Mouse (Mus musculus) hindbrain, embryonic 16.5 days (tissue): Measurements from ENCODE around the gene Gm45208. TPM values are rescaled to one million over a fixed set of nuclear protein-coding genes. Genes with fewer than 3 reads are reported as not detected.
A peak's percentile ranks its signal among the peaks of the same experiment; 100 is the strongest.

Experiments used
- ATAC-seq: fragments of 200-750 bp; cut with Nextera tagmentation; 2 replicates; pipeline ENCODE4 v1.8.0; 2017; ENCODE audit warnings: moderate TSS enrichment, moderate library complexity
- H3K27ac ChIP-seq: fragments of 300-500 bp; sonication (generic); 2 replicates; pipeline ENCODE4 v1.5.1; 2014; ENCODE audit warnings: low read depth, mild to moderate bottlenecking, control low read depth, low read length, moderate library complexity
- H3K27me3 ChIP-seq: fragments of 300-500 bp; sonication (generic); replicated peaks from 2 replicates; pipeline ENCODE4 v1.6.1; 2014; ENCODE audit warnings: low read length; ENCODE audit not compliant: control insufficient read depth, insufficient read depth
- H3K36me3 ChIP-seq: fragments of 300-500 bp; sonication (generic); 2 replicates; pipeline ENCODE4 v1.6.1; 2014; ENCODE audit warnings: mild to moderate bottlenecking, low read length, moderate library complexity, mixed read lengths; ENCODE audit not compliant: control insufficient read depth, insufficient read depth
- H3K4me1 ChIP-seq: fragments of 300-500 bp; sonication (generic); 2 replicates; pipeline ENCODE4 v1.6.1; 2014; ENCODE audit warnings: low read depth, low read length; ENCODE audit not compliant: control insufficient read depth, insufficient read depth
- H3K4me2 ChIP-seq: fragments of 300-500 bp; sonication (generic); 2 replicates; pipeline ENCODE4 v1.6.1; 2014; ENCODE audit warnings: mild to moderate bottlenecking, low read length, control low read depth, moderate library complexity
- H3K4me3 ChIP-seq: fragments of 300-500 bp; sonication (generic); 2 replicates; pipeline ENCODE4 v1.5.1; 2014; ENCODE audit warnings: mild to moderate bottlenecking, low read length, control low read depth, moderate library complexity
- H3K9ac ChIP-seq: fragments of 300-500 bp; sonication (generic); 2 replicates; pipeline ENCODE4 v1.6.1; 2014; ENCODE audit warnings: low read depth, mild to moderate bottlenecking, control low read depth, low read length, moderate library complexity
- H3K9me3 ChIP-seq: fragments of 300-500 bp; sonication (generic); 2 replicates; pipeline ENCODE4 v1.6.1; 2014; ENCODE audit warnings: mild to moderate bottlenecking, low read length, moderate library complexity; ENCODE audit not compliant: control insufficient read depth
- WGBS: fragments of 180-500 bp; shearing (Covaris S2); extraction: QIAGEN DNeasy Blood & Tissue Kit; methylation state at CpG from one replicate; pipeline ENCODE4 v1.1.7; 2014; 5-methylcytosine and 5-hydroxymethylcytosine counted together
- polyA plus RNA-seq: library from polyadenylated mRNA; unstranded; fragments of >200 nt; fragmentation: Nextera tagmentation; extraction: Ambion mirVana; gene quantifications from 2 replicates; pipeline ENCODE4 v1.2.1, GENCODE M21; 2015

Gene Gm45208
- polyA plus RNA-seq, 1 experiment from 2014 or later: not detected

DNA sequence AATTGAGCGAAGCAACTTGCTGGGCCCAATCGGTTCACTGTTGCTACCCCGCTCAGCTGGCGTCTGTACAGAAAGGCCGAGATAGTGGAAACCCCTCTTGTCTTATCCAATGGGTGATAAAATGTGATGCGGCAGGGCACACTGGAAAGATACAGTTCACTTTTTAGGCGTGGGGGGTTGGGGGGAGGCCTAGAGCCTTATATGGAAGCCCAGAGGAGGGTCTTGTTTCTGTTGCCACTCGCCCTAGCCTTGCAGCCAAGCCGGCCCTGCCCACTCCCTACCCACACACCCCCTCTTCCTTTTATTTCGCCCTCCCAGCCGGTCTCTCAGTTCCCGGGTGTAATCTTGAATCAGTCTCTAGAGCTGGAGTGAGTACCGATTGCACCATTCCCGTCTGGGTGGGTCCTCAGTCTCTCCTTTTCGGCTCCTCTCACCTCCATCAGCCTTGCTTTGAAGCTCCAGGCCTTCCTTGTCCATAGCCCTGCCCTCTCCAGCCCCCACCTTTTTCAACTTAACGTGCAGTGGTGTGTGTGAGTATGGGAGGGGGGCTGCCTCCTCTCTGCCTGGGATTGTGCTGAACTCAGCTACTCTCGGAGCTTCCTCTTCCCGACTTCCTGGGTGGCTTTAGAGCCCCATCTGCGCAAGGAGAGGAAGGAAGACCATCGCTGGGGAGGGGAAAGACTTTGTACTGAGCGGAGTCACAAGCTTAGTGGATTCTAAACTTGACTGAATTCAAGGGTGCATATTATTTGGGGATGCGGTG lies 41.8 kb downstream of the Gm45208 start:
- Histone ChIP-seq H3K4me1 (peaks cover 12% of the 10 kb centered on the region), H3K4me2 (peak overlapping the region; percentile 67), H3K4me3 (peak overlapping the region; percentile 65), H3K9ac (peak overlapping the region; percentile 72), H3K27me3 (no peaks in the 10 kb centered on the region), H3K27ac (no peak overlapping the region; the same call in 1 of the 2 replicates), H3K36me3 (peaks cover 2% of the 10 kb centered on the region; the same call in 1 of the 2 replicates), H3K9me3 (no peaks in the 10 kb centered on the region)
- no peak; the same call in 1 of the 2 replicates for ATAC-seq
- WGBS: 18% methylated on average over 21 of the region's 22 CpGs

- 14% methylated on average over 9 of the region's 9 CpGs for WGBS
- no peak overlapping the region for H3K27ac ChIP-seq
- H3K9ac ChIP-seq: 0 out of 2 replicates have a peak overlapping the region, but pooled peaks have one; percentile 41
- peaks cover 12% of the 10 kb centered on the region for H3K4me1 ChIP-seq
- no peaks in the 10 kb centered on the region for H3K9me3 ChIP-seq
- H3K4me3 ChIP-seq: peak overlapping the region; percentile 65
- peaks cover 2% of the 10 kb centered on the region; the same call in 1 of the 2 replicates for H3K36me3 ChIP-seq
- H3K27me3 ChIP-seq: no peaks in the 10 kb centered on the region
- H3K4me2 ChIP-seq: peak overlapping the region; percentile 67
- no peak for ATAC-seq
Observed at GRCm38 (mm10) chrX:7764657-7765280, 42.7 kb downstream of the Gm45208 start.

GRCm38 (mm10) chrX:7765281-7765670 lies 43.2 kb downstream of the Gm45208 start:
- H3K4me3 ChIP-seq: peak overlapping the region; percentile 65
- no peaks in the 10 kb centered on the region for H3K9me3 ChIP-seq
- H3K27ac ChIP-seq: no peak overlapping the region
- peak; percentile 1; the same call in 1 of the 2 replicates for ATAC-seq
- H3K4me1 ChIP-seq: peaks cover 12% of the 10 kb centered on the region
- WGBS: 16% methylated on average over 10 of the region's 13 CpGs
- peaks cover 2% of the 10 kb centered on the region; the same call in 1 of the 2 replicates for H3K36me3 ChIP-seq
- H3K9ac ChIP-seq: peak overlapping the region; percentile 41; the same call in 1 of the 2 replicates
- H3K27me3 ChIP-seq: no peaks in the 10 kb centered on the region
- H3K4me2 ChIP-seq: peak overlapping the region; percentile 67

DNA sequence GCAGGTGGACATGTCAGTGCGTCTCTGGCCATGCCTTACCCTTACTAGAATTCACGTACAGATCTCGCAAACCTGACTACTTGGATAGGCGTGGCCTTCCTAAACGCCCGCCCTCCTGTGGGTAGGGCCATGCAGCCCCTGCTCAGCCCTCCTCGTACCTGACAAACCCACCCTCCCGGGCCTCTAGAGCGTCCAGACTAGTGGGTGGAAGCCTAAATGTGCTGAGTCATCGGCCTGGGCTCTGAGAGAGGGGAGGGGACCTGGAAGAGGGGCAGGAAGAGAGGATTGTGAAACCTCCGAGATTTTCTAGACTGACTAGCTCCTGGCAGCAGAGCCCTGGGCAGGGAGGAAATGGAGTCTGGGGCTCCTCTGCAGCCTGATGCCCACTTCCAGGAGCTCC lies 43.7 kb downstream of the Gm45208 start:
- peak; percentile 32; the same call in 1 of the 2 replicates for ATAC-seq
- peak overlapping the region; percentile 41; the same call in 1 of the 2 replicates for H3K9ac ChIP-seq

GRCm38 (mm10) chrX:7769302-7770017 lies 47.4 kb downstream of the Gm45208 start:
- H3K9me3 ChIP-seq: no peaks in the 10 kb centered on the region
- ATAC-seq: no peak
- no peak overlapping the region for H3K4me2 ChIP-seq
- no peak overlapping the region for H3K4me3 ChIP-seq
- no peak overlapping the region for H3K27ac ChIP-seq
- 85% methylated on average over 7 of the region's 7 CpGs for WGBS
- peaks cover 14% of the 10 kb centered on the region for H3K36me3 ChIP-seq
- H3K27me3 ChIP-seq: no peaks in the 10 kb centered on the region
- H3K9ac ChIP-seq: no peak overlapping the region
- H3K4me1 ChIP-seq: peaks cover 6% of the 10 kb centered on the region

More for the DNA sequence above, 43.7 kb downstream of the Gm45208 start:
- Histone ChIP-seq H3K36me3 (peaks cover 4% of the 10 kb centered on the region; the same call in 1 of the 2 replicates), H3K4me3 (peak overlapping the region; percentile 65), H3K27ac (no peak overlapping the region), H3K4me1 (peaks cover 12% of the 10 kb centered on the region), H3K27me3 (no peaks in the 10 kb centered on the region), H3K4me2 (peak overlapping the region; percentile 67), H3K9me3 (no peaks in the 10 kb centered on the region)
- 20% methylated on average over 11 of the region's 11 CpGs for WGBS

GRCm38 (mm10) chrX:7772766-7773165 lies 50.7 kb downstream of the Gm45208 start:
- H3K36me3 ChIP-seq: peaks cover 13% of the 10 kb centered on the region
- no peak overlapping the region for H3K4me3 ChIP-seq
- H3K4me2 ChIP-seq: no peak overlapping the region
- H3K9me3 ChIP-seq: no peaks in the 10 kb centered on the region
- no peak for ATAC-seq
- H3K27ac ChIP-seq: no peak overlapping the region
- H3K27me3 ChIP-seq: no peaks in the 10 kb centered on the region
- 58% methylated on average over 2 of the region's 2 CpGs for WGBS
- H3K9ac ChIP-seq: no peak overlapping the region
- no peaks in the 10 kb centered on the region for H3K4me1 ChIP-seq

DNA sequence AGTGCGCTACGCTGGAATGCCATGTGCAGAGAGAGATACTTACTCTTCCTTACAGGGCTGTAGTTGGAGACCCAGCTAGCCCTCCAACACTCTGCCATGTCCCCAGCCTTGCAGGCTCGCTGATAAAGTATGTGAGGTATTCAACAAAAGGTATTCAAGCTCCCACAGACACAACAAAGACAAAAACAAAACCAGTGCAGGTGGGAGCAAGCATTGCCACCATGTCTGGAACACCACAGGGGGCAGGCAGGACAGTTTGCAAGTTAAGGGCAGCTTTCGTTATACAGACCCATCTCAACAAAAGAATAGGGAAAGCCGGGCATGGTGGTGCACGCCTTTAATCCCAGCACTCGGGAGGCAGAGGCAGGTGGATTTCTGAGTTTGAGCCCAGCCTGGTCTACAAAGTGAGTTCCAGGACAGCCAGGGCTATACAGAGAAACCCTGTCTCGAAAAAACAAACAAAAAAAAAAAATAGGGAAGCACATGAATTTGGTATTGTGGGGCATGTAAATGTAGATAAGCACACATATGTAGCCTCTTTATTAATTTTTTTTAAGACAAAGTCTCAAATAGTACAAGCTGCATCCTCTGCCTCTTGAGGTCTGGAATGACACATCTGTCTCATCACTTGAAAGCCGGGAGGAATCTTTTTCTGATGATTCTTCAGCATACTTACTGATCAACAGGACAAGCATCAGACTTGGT lies 53.6 kb downstream of the Gm45208 start:
- H3K4me1 ChIP-seq: no peaks in the 10 kb centered on the region
- no peaks in the 10 kb centered on the region for H3K27me3 ChIP-seq
- no peak overlapping the region for H3K27ac ChIP-seq
- no peak overlapping the region for H3K9ac ChIP-seq
- no peak overlapping the region for H3K4me2 ChIP-seq
- no peak overlapping the region for H3K4me3 ChIP-seq
- H3K9me3 ChIP-seq: no peaks in the 10 kb centered on the region
- ATAC-seq: no peak
- 79% methylated on average over 9 of the region's 9 CpGs for WGBS
- peaks cover 13% of the 10 kb centered on the region; the same call in 1 of the 2 replicates for H3K36me3 ChIP-seq

DNA sequence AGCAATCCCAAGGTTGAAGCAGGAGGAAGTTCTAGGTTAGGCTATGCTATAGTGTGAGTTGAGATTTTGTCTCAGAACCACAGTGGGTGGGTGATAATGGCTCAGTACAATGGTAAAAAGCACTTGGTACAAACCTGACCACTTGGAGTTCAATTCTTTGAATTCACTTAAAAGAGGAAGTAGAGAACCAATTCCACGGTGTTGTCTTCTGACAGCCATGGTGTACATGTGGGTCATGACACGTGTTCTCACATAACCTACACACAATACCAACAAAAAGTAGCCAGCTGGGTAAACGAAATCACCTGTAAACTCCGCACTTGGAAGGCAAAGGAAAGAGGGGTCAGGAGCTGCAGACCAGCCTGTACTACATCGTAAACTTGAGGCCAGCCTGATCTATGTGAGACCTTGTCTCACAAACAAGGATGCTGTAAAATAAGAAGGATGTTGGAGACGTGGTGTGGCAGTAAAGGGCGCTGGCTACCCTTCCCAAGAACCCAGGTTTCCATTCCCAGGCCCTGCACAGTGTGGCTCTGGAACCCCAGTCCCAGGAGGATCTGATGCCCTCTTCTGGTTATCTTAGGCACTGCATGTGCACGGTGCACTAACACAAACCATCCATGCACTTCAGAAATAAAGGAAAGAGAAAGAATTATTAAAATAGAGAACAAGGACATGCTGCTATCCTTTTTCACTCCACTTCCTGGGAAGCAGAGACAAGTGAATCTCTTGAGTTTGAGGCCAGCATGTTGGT lies 54.5 kb downstream of the Gm45208 start:
- Histone ChIP-seq H3K4me3 (no peak overlapping the region), H3K27ac (no peak overlapping the region), H3K9me3 (no peaks in the 10 kb centered on the region), H3K27me3 (no peaks in the 10 kb centered on the region), H3K4me1 (no peaks in the 10 kb centered on the region), H3K36me3 (peaks cover 10% of the 10 kb centered on the region; the same call in 1 of the 2 replicates), H3K4me2 (no peak overlapping the region), H3K9ac (no peak overlapping the region)
- ATAC-seq: peak; percentile 69
- WGBS: 49% methylated on average over 8 of the region's 8 CpGs
